In genomic region chr2:26595725-26596435, GRCm38 (mm10) we compare ENCODE assay signal across 16 mouse cellular contexts. TPM values are rescaled to one million over a fixed set of nuclear protein-coding genes. Genes with fewer than 3 reads are reported as not detected.
A peak's percentile ranks its signal among the peaks of the same experiment; 100 is the strongest.
DNase-seq lines count a peak whose midpoint lies in the region; ATAC-seq and TF ChIP-seq lines count a peak whose summit lies in the region.
"Had no signal": no experiment of that assay in that cellular context is flagged by ENCODE, and none has a peak within 500 bp of the region (broad histone marks: within the 10 kb centered on the region; RNA-seq: fewer than 3 reads in every experiment).

No protein-coding gene starts in this region.

- H3K9me3 ChIP-seq in heart, embryonic 11.5 days (replicated peaks; ENCODE audit: control insufficient read depth, low read length): no peaks in the 10 kb centered on the region
- no peaks in the 10 kb centered on the region for H3K9me3 ChIP-seq in stomach, postnatal 0 days (ENCODE audit: control insufficient read depth, low read length)
- H3K9me3 ChIP-seq: hindbrain, embryonic 13.5 days; limb, embryonic 12.5 days had no signal

- H3K36me3 ChIP-seq in heart, embryonic 11.5 days (ENCODE audit: control insufficient read depth, insufficient read depth, low read length): peaks cover 7% of the 10 kb centered on the region
- H3K36me3 ChIP-seq in stomach, postnatal 0 days (ENCODE audit: control insufficient read depth, insufficient read depth, low read length): peaks cover 17% of the 10 kb centered on the region
- H3K36me3 ChIP-seq: hindbrain, embryonic 13.5 days had no signal

- no peak overlapping the region for H3K27ac ChIP-seq in heart, embryonic 11.5 days (ENCODE audit: low read depth, low read length)
- peak overlapping the region; percentile 45; the same call in 1 of the 2 replicates for H3K27ac ChIP-seq in stomach, postnatal 0 days (replicated peaks)
- H3K27ac ChIP-seq: gastrocnemius, adult 2 months; hindbrain, embryonic 13.5 days; limb, embryonic 12.5 days had no signal

- H3K4me2 ChIP-seq in heart, embryonic 11.5 days: no peak overlapping the region
- no peak overlapping the region for H3K4me2 ChIP-seq in stomach, postnatal 0 days (replicated peaks; ENCODE audit: low read depth)
- H3K4me2 ChIP-seq: hindbrain, embryonic 13.5 days; limb, embryonic 12.5 days had no signal

- 78% methylated on average over 11 of the region's 11 CpGs for WGBS in heart, embryonic 11.5 days (ENCODE audit: insufficient replicate concordance)
- WGBS in stomach, postnatal 0 days: 79% methylated on average over 11 of the region's 11 CpGs

- H3K9ac ChIP-seq in heart, embryonic 11.5 days (ENCODE audit: low read depth, low read length): no peak overlapping the region
- H3K9ac ChIP-seq in stomach, postnatal 0 days (ENCODE audit: low read length): no peak overlapping the region
- H3K9ac ChIP-seq: hindbrain, embryonic 13.5 days; limb, embryonic 12.5 days had no signal

- H3K4me1 ChIP-seq in heart, embryonic 11.5 days (ENCODE audit: control insufficient read depth, insufficient read depth, low read length): no peaks in the 10 kb centered on the region
- H3K4me1 ChIP-seq in stomach, postnatal 0 days (replicated peaks; ENCODE audit: control insufficient read depth, insufficient read depth): no peaks in the 10 kb centered on the region
- H3K4me1 ChIP-seq: hindbrain, embryonic 13.5 days; limb, embryonic 12.5 days had no signal

- intact Hi-C loops in heart, postnatal 25 days (cut with DNase I): no loop called here

- no peaks in the 10 kb centered on the region for H3K27me3 ChIP-seq in heart, embryonic 11.5 days (ENCODE audit: control insufficient read depth, insufficient read depth, low read length)
- H3K27me3 ChIP-seq in stomach, postnatal 0 days (ENCODE audit: control insufficient read depth, insufficient read depth, low read length): no peaks in the 10 kb centered on the region
- H3K27me3 ChIP-seq: hindbrain, embryonic 13.5 days; limb, embryonic 12.5 days had no signal

- ATAC-seq in heart, embryonic 11.5 days (replicated peaks; ENCODE audit: insufficient number of reproducible peaks, low FRiP score, low TSS enrichment): 0 out of 2 replicates have a peak, but pooled peaks have one; percentile 6
- no peak for ATAC-seq in stomach, postnatal 0 days (ENCODE audit: low FRiP score, low TSS enrichment)

- no peak for TF ChIP-seq EP300 in stomach, postnatal 0 days (optimal IDR thresholded peaks at IDR 0.05)

- H3K4me3 ChIP-seq in heart, embryonic 11.5 days (ENCODE audit: low read depth, low read length): no peak overlapping the region
- no peak overlapping the region for H3K4me3 ChIP-seq in stomach, postnatal 0 days (ENCODE audit: low read depth, low read length)
- H3K4me3 ChIP-seq: gastrocnemius, adult 2 months; hindbrain, embryonic 13.5 days; limb, embryonic 12.5 days had no signal

- no peak for TF ChIP-seq CTCF in stomach, postnatal 0 days (IDR thresholded peaks at IDR 0.05; ENCODE audit: low read depth)

- no peak for DNase-seq in heart, postnatal 25 days (ENCODE audit: low spot score)
- DNase-seq in lung, postnatal 14 days: peak; percentile 13
- DNase-seq in lung, postnatal 10 days: no peak
- peak; percentile 4 for DNase-seq in liver
- no peak for DNase-seq in stomach, postnatal 0 days (ENCODE audit: low spot score)
- no peak for DNase-seq in cerebellum, adult 18-20 months
- DNase-seq in adrenal gland, adult 18-20 months (ENCODE audit: low spot score in 2 of 2): no peak
- DNase-seq: B cell, adult 2 months; cerebellum, adult 11 months; gastrocnemius, adult 2 months; layer of hippocampus, adult 9-11 months; retina, postnatal 1 day had no signal

RNA-seq across cellular contexts. Expression of gene Agpat2, which starts 8.3 kb away (rescaled TPM):
- 15.7 and 20.6 TPM in 2 replicates for polyA plus RNA-seq in heart, embryonic 11.5 days (2014; fragmentation: Nextera tagmentation; extraction: Ambion mirVana)
- 10 to 100 TPM; 49.7 to 51.6 TPM for total RNA-seq in heart, postnatal 25 days (2021)
- 109 and 120 TPM in 2 replicates for polyA plus RNA-seq in stomach, postnatal 0 days (2015; fragmentation: Nextera tagmentation; extraction: Ambion mirVana)
- 100 to 1,000 TPM; 431 to 896 TPM for total RNA-seq in adrenal gland, adult 18-20 months (2021)

RNA-seq across cellular contexts. Expression of gene Gm20532, which starts 9.4 kb away (rescaled TPM):
- not detected in 2 replicates for polyA plus RNA-seq in heart, embryonic 11.5 days (2014; fragmentation: Nextera tagmentation; extraction: Ambion mirVana)
- not detected for total RNA-seq in heart, postnatal 25 days (2021)
- polyA plus RNA-seq in stomach, postnatal 0 days (2015; fragmentation: Nextera tagmentation; extraction: Ambion mirVana): 0.18 TPM in 1 of 2 replicates, not detected in the other
- total RNA-seq in adrenal gland, adult 18-20 months (2021): not detected
- total RNA-seq: gastrocnemius, adult 2 months; megakaryocyte-erythroid progenitor cell, adult 5-6 weeks had no signal
- polyA plus RNA-seq: hindbrain, embryonic 13.5 days had no signal

RNA-seq across cellular contexts. Expression of gene Egfl7, which starts 16.1 kb away (rescaled TPM):
- 145 and 157 TPM in 2 replicates for polyA plus RNA-seq in heart, embryonic 11.5 days (2014; fragmentation: Nextera tagmentation; extraction: Ambion mirVana)
- total RNA-seq in heart, postnatal 25 days (2021): 100 to 1,000 TPM; 149 to 179 TPM
- polyA plus RNA-seq in stomach, postnatal 0 days (2015; fragmentation: Nextera tagmentation; extraction: Ambion mirVana): 49.7 and 54.3 TPM in 2 replicates
- total RNA-seq in adrenal gland, adult 18-20 months (2021): 100 to 1,000 TPM in 1 of 2 experiments, 10 to 100 TPM in 1; 97.9 to 102 TPM

RNA-seq across cellular contexts. Expression of gene Fam69b, which starts 32.4 kb away (rescaled TPM):
- polyA plus RNA-seq in heart, embryonic 11.5 days (2014; fragmentation: Nextera tagmentation; extraction: Ambion mirVana): 13.4 and 14.9 TPM in 2 replicates
- 10 to 100 TPM; 26.9 to 28.9 TPM for total RNA-seq in heart, postnatal 25 days (2021)
- 10.9 and 13.4 TPM in 2 replicates for polyA plus RNA-seq in stomach, postnatal 0 days (2015; fragmentation: Nextera tagmentation; extraction: Ambion mirVana)
- 10 to 100 TPM in 1 of 2 experiments, 1 to 10 TPM in 1; 8.6 to 13.9 TPM for total RNA-seq in adrenal gland, adult 18-20 months (2021)

Comparison
In these comparisons a context has a peak if more than half of its experiments do, and no peak if none do; other contexts are left out.
1. DNase-seq: peak in lung, postnatal 14 days (single experiment) and liver (single experiment); none in heart, postnatal 25 days (single experiment), lung, postnatal 10 days (single experiment), stomach, postnatal 0 days (single experiment), cerebellum, adult 18-20 months (0 of 2) and adrenal gland, adult 18-20 months (0 of 2).
2. RNA of gene Agpat2, which starts 8.3 kb away (total RNA-seq): 431 to 896 TPM in adrenal gland, adult 18-20 months; 49.7 to 51.6 TPM in heart, postnatal 25 days; every median in the first group is over 4 times any median in the second.